Mouse (Mus musculus): ENCODE results near the gene Gpank1.

DNA sequence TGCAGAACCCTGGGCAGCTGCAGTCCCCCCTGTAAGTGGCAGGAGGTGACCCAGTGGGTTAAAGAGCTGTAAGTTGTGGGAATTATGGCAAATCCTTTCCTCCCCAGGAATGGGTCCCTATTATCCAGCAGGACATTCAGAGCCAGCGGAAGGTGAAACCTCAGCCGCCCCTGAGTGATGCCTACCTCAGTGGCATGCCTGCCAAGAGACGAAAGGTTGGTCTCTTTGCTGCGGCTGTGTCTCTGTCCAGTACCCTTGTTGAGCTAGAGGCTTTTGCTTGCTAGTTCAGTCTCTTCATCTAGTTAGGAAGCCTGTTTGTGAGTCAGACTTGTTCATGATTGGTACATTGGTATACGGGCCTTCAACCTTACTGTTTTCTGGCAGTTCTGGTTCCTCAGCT lies 24.9 kb downstream of the Gpank1 start:
- TF ChIP-seq CTCF (IDR thresholded peaks at IDR 0.05; ENCODE audit: extremely low read depth, insufficient read depth, insufficient read length, insufficient replicate concordance) (no peak), POLR2A (IDR thresholded peaks at IDR 0.05; ENCODE audit: low read depth, low read length) (no peak)
